Mouse (Mus musculus) liver, postnatal 0 days (tissue): Measurements from ENCODE around the gene Col23a1. TPM values are rescaled to one million over a fixed set of nuclear protein-coding genes. Genes with fewer than 3 reads are reported as not detected.

Source experiments
- ATAC-seq: fragments of 200-750 bp; cut with Nextera tagmentation; 2 replicates; pipeline ENCODE4 v1.8.0; 2017; ENCODE audit warnings: mild to moderate bottlenecking, moderate library complexity
- DNase-seq: peaks from one replicate; pipeline ENCODE4 v3.0.0-alpha.2; 2016
- H3K27ac ChIP-seq: fragments of 300-500 bp; sonication (generic); 2 replicates; pipeline ENCODE4 v1.5.1; 2014; ENCODE audit warnings: antibody characterized with exemption, moderate library complexity, mild to moderate bottlenecking, low read depth
- H3K27me3 ChIP-seq: fragments of 300-500 bp; sonication (generic); 2 replicates; pipeline ENCODE4 v1.6.1; 2014; ENCODE audit warnings: low read length, control low read depth, mixed read lengths; ENCODE audit not compliant: insufficient read depth
- H3K36me3 ChIP-seq: fragments of 300-500 bp; sonication (generic); replicated peaks from 2 replicates; pipeline ENCODE4 v1.6.1; 2014; ENCODE audit warnings: mild to moderate bottlenecking, control low read depth, low read length, moderate library complexity, mixed read lengths; ENCODE audit not compliant: insufficient read depth
- H3K4me1 ChIP-seq: fragments of 300-500 bp; sonication (generic); 2 replicates; pipeline ENCODE4 v1.6.1; 2014; ENCODE audit warnings: antibody characterized with exemption, mild to moderate bottlenecking, control low read depth; ENCODE audit not compliant: insufficient read depth
- H3K4me2 ChIP-seq: fragments of 300-500 bp; sonication (generic); 2 replicates; pipeline ENCODE4 v1.6.1; 2014; ENCODE audit warnings: low read depth, mild to moderate bottlenecking, low read length, moderate library complexity, mixed read lengths
- H3K4me3 ChIP-seq: fragments of 300-500 bp; sonication (generic); 2 replicates; pipeline ENCODE4 v1.5.1; 2014; ENCODE audit warnings: low read depth, low read length
- H3K9ac ChIP-seq: fragments of 300-500 bp; sonication (generic); replicated peaks from 2 replicates; pipeline ENCODE4 v1.6.1; 2014; ENCODE audit warnings: mild to moderate bottlenecking, moderate library complexity
- H3K9me3 ChIP-seq: fragments of 300-500 bp; sonication (generic); 2 replicates; pipeline ENCODE4 v1.6.1; 2016; ENCODE audit warnings: mild to moderate bottlenecking, control low read depth, low read length, mixed read lengths
- CTCF ChIP-seq: sonication (generic); IDR thresholded peaks from 2 replicates; pipeline ENCODE4 v1.5.1; 2016; ENCODE audit warnings: antibody characterized with exemption, low read depth
- EP300 ChIP-seq: IDR thresholded peaks from 2 replicates; pipeline ENCODE4 v1.6.1; 2016; ENCODE audit warnings: antibody characterized with exemption, low read depth, mild to moderate bottlenecking
- WGBS: fragments of 180-500 bp; shearing (Covaris S2); extraction: QIAGEN DNeasy Blood & Tissue Kit; methylation state at CpG from one replicate; pipeline ENCODE4 v1.1.7; 2014; ENCODE audit not compliant: insufficient replicate concordance; 5-methylcytosine and 5-hydroxymethylcytosine counted together
- polyA plus RNA-seq: library from polyadenylated mRNA; unstranded; fragments of >200 nt; fragmentation: Nextera tagmentation; extraction: Ambion mirVana; gene quantifications from 2 replicates; pipeline ENCODE4 v1.2.1, GENCODE M21; 2015

Col23a1 gene
- polyA plus RNA-seq, 1 experiment from 2014 or later = 0.13 TPM

- H3K4me1 ChIP-seq = peaks cover 6% of the 10 kb centered on the region; the same call in 1 of the 2 replicates
- WGBS = 79% methylated on average over 10 of the region's 10 CpGs
These were observed 111.9 kb downstream of the Col23a1 start for GRCm38 (mm10) chr11:51401481-51402128.

GRCm38 (mm10) chr11:51403886-51404285 lies 114.2 kb downstream of the Col23a1 start:
- no peaks in the 10 kb centered on the region for H3K27me3 ChIP-seq
- no peaks in the 10 kb centered on the region for H3K9me3 ChIP-seq
- peaks cover 6% of the 10 kb centered on the region; the same call in 1 of the 2 replicates for H3K4me1 ChIP-seq
- TF ChIP-seq CTCF (no peak), EP300 (peak; percentile 90)
- WGBS = 48% methylated on average over 2 of the region's 2 CpGs
- no peak overlapping the region for H3K4me3 ChIP-seq
- H3K27ac ChIP-seq = no peak overlapping the region
- H3K4me2 ChIP-seq = no peak overlapping the region
- peak; percentile 82 for ATAC-seq
- no peaks in the 10 kb centered on the region for H3K36me3 ChIP-seq
- no peak for DNase-seq
- no peak overlapping the region for H3K9ac ChIP-seq

More at GRCm38 (mm10) chr11:51401481-51402128, 111.9 kb downstream of the Col23a1 start:
- H3K4me2 ChIP-seq = no peak overlapping the region
- no peak for DNase-seq
- no peaks in the 10 kb centered on the region for H3K36me3 ChIP-seq
- H3K9ac ChIP-seq = no peak overlapping the region
- H3K27ac ChIP-seq = no peak overlapping the region
- H3K4me3 ChIP-seq = no peak overlapping the region
- no peak for TF ChIP-seq CTCF
- no peak for TF ChIP-seq EP300
- H3K9me3 ChIP-seq = no peaks in the 10 kb centered on the region
- H3K27me3 ChIP-seq = no peaks in the 10 kb centered on the region
- no peak for ATAC-seq

- Histone ChIP-seq H3K4me3 (no peak overlapping the region), H3K4me1 (peaks cover 6% of the 10 kb centered on the region; the same call in 1 of the 2 replicates), H3K4me2 (no peak overlapping the region), H3K9ac (no peak overlapping the region), H3K27me3 (no peaks in the 10 kb centered on the region), H3K27ac (no peak overlapping the region), H3K36me3 (no peaks in the 10 kb centered on the region), H3K9me3 (no peaks in the 10 kb centered on the region)
- ATAC-seq (peak; percentile 64), DNase-seq (no peak)
- TF ChIP-seq EP300 (no peak), CTCF (no peak)
- WGBS = 67% methylated on average over 5 of the region's 5 CpGs
These were observed 115.2 kb downstream of the Col23a1 start for GRCm38 (mm10) chr11:51404865-51405440.

- Histone ChIP-seq H3K27ac (no peak overlapping the region), H3K9me3 (no peaks in the 10 kb centered on the region), H3K27me3 (no peaks in the 10 kb centered on the region), H3K4me2 (no peak overlapping the region), H3K36me3 (no peaks in the 10 kb centered on the region), H3K9ac (no peak overlapping the region), H3K4me3 (no peak overlapping the region), H3K4me1 (peaks cover 6% of the 10 kb centered on the region; the same call in 1 of the 2 replicates)
- DNase-seq (no peak), ATAC-seq (no peak)
- WGBS = 84% methylated on average over 8 of the region's 8 CpGs
- no peak for TF ChIP-seq EP300
- no peak for TF ChIP-seq CTCF
These were observed 116.8 kb downstream of the Col23a1 start for GRCm38 (mm10) chr11:51406531-51406930.

- Histone ChIP-seq H3K36me3 (no peaks in the 10 kb centered on the region), H3K4me1 (peaks cover 6% of the 10 kb centered on the region; the same call in 1 of the 2 replicates), H3K4me3 (no peak overlapping the region), H3K9me3 (no peaks in the 10 kb centered on the region), H3K9ac (no peak overlapping the region), H3K27ac (no peak overlapping the region), H3K4me2 (no peak overlapping the region), H3K27me3 (no peaks in the 10 kb centered on the region)
- ATAC-seq (no peak), DNase-seq (no peak)
- no peak for TF ChIP-seq CTCF
- no peak for TF ChIP-seq EP300
- 66% methylated on average over 8 of the region's 8 CpGs for whole genome bisulfite sequencing
These were observed 117.6 kb downstream of the Col23a1 start for GRCm38 (mm10) chr11:51407351-51407750.

- 74% methylated on average over 12 of the region's 12 CpGs for WGBS
- H3K9ac ChIP-seq = no peak overlapping the region
- H3K4me3 ChIP-seq = no peak overlapping the region
- no peaks in the 10 kb centered on the region for H3K9me3 ChIP-seq
- no peaks in the 10 kb centered on the region for H3K36me3 ChIP-seq
- ATAC-seq (no peak), DNase-seq (no peak)
- H3K4me2 ChIP-seq = no peak overlapping the region
- H3K27me3 ChIP-seq = no peaks in the 10 kb centered on the region
- TF ChIP-seq EP300 = no peak
- no peak for TF ChIP-seq CTCF
- H3K27ac ChIP-seq = no peak overlapping the region
- H3K4me1 ChIP-seq = no peaks in the 10 kb centered on the region
These were observed 121.1 kb downstream of the Col23a1 start for GRCm38 (mm10) chr11:51410771-51411170.
